Mouse (Mus musculus) urinary bladder, postnatal 10 days (tissue): ENCODE data around the gene Utrn.

Experiments used
- DNase-seq: peaks from one replicate; pipeline ENCODE4 v3.0.0; 2022; ENCODE audit warnings: low spot score

Utrn gene

GRCm38 (mm10) chr10:12534801-12535200 lies 334.4 kb downstream of the Utrn start:
- no peak for DNase-seq

DNA sequence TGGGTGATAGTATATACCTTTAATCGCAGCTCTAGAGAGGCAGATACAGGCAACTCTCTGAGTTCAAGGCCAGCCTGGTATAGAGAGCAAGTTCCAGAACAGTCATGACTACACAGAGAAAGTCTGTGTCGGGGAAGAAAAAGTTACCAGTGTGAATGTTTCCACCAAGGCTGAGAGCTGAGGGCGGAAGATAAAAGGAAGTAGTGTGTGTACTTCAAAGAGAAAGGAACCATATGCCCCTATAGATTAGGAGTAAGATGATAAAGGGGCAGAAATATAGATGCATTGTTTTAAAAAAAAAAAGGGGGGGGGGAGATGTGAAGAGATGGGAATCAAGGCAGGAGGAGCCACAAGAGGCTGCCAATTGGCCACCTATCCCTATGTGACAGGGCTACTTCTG lies 334.9 kb downstream of the Utrn start:
- DNase-seq: no peak

GRCm38 (mm10) chr10:12522078-12522477 lies 347.1 kb downstream of the Utrn start:
- no peak for DNase-seq

DNA sequence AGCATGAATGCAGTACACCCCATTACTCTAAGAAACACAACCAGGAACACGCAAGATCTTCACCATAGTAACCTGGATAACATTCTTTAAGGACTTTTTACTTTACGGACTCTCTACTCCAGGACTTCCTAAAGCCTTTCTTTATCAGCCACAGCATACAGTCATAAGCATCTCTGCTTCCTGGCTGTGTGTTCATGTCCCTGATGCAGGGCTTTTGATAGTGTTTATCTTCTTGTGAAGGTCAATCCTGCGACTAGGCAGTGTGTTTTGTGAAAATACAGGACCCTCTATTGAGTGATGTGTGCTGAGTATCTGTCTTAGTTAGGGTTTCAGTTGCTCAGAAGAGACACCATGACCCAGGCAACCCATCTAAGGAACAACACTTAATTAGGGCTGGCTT lies 351.0 kb downstream of the Utrn start:
- DNase-seq: no peak

DNA sequence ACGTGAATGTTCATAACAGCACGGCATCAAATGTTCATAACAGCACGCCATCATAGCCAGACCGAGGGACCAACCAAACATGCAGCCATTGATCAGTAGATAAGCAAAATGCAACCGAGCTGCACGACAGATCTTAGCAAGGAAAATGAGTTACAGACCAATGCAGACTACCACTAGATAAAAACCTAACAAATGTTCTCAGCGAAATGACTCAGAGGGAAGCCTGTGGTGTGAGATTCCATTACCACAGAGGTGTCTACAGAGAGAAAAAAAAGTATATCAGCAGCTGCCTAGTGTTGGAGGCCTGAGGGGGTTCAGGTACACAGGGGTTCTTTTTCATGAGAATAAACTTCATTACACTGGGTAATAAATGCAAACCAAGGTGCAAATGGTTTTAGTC lies 363.6 kb downstream of the Utrn start:
- no peak for DNase-seq

GRCm38 (mm10) chr10:12500489-12500888 lies 368.7 kb downstream of the Utrn start:
- DNase-seq: no peak

- DNase-seq: no peak
Measured at GRCm38 (mm10) chr10:12497555-12497954, 371.6 kb downstream of the Utrn start.

DNA sequence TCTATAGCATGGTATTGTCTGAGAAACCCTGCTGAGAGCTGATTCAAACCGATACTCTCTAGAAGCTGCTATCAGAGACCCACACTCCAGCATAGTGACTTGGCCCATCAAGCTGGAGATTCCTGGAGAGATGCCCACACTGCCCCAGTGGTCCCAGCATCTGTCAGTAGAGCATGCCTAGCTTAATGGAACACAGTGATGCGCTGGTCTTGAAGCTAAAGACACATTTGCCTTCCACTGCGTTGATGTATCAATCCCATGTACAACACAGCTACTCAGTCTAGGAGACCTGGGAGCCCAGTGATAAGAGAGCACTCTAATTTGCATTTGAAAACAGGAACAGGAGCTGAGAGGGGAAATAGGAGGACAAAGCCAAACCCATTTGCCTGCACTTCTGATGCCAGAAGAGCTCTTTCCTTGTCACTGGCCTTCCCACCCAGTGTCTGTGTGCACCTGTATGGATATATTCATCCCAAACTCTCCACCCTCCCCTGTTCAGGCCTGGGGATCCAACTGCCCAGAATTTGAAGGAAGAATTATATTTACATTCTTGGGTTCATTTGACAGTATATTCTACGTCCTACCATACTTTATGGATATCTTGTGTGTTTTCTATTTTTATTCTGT lies 379.5 kb downstream of the Utrn start:
- DNase-seq: no peak

GRCm38 (mm10) chr10:12488518-12488917 lies 380.6 kb downstream of the Utrn start:
- DNase-seq: no peak

- DNase-seq: no peak
Measured at GRCm38 (mm10) chr10:12488117-12488516, 381.0 kb downstream of the Utrn start.

DNA sequence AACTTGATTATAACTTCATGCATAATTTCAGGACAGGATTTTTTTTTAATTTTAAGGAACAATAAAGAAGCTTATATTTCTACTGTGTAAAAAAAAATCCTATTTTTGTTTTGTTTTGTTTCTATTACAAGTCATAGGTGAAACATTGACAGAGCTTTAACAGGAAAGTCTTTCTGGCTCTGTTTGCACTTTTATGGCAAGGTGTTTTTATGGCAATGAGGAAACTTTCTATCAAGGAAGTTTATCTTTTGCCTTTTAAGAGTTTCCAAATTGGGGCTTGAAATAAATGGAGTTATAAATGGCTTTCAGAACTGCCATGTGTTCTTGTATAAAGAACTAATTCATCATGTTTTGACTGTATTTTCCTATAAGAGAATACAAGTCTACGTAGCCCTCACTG lies 385.7 kb downstream of the Utrn start:
- no peak for DNase-seq

DNA sequence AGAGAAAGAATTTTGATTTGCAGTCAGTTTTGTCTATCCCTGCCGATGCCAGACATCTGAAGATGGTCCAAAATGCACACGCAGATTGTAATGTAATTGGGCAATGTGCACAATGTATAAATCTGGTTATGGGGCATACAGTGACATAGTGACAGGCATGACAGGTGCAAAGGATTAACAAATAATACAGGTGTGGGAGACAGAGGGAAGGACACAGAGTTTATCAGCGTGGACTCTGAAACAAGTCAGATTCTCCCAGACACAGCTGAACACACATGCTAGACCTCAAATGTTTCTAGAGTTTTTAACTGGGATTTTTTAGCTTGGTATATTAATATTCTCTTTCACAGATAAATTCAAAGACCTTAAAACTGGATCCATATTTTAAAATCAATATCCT lies 386.2 kb downstream of the Utrn start:
- DNase-seq: no peak

DNA sequence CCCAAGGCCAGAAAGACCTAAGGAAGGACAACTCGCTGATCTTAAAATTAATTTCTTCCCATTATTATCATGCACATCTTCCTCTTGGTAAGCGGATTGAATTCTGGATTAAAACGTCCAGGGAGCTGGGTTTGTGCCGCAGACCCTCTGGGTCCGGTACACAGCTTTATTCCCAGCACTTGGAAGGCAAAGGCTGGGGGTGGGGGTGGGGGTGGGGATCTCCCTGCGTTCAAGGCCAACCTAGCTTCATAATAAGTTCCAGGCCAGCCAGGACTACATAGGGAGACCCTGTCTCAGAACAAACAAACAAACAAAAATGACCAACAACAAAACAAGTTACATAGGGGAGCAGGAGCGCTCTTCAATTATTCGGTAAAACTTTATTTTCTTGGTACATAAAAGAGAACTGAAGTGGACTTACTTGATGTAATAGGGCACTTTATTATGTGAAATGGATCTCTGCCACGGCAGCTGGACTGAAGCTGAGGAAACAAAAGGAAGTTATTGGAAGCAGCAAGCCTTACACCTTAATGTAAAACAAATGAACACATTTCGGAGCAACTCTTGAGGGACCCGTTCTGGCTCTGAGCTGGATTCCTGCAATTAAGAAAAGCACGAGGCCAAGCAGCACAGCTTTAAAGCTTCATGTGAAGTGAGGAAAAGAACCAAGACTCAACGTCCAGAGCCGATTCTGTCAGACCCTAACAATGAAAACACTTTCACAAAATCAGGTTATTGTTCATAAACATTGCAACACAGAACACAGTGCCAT lies 394.1 kb downstream of the Utrn start:
- no peak for DNase-seq

DNA sequence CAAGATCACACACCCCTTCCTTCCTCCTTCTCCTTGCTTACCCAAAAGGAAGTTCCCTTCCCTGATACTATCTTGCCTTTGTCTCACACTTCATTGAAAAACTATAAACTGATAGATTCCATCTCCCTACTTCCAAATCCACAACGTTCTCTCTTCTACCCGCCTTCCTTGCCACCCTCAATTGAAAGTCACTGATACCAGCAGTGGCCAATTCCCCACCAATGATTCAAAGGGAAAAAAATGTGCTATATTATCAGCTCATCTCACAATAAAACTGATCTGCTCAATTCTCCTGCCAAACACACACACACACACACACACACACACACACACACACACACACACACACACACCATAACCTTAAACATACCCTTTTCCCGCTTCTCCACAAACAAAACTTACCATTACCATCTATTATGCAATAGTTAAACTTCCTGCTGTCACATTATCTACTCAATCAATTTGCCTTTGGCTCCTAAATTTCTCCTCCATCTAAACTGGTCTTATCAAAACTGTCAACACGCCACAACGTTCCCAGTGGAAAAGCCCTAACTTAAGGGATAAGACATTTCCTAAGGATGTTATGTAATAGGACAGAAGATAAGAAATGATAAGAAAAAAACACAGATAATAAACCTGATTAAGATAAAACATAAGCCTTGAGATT lies 399.6 kb downstream of the Utrn start:
- DNase-seq: no peak

GRCm38 (mm10) chr10:12467544-12467943 lies 401.6 kb downstream of the Utrn start:
- no peak for DNase-seq

- no peak for DNase-seq
Measured at GRCm38 (mm10) chr10:12460945-12461344, 408.2 kb downstream of the Utrn start.

GRCm38 (mm10) chr10:12456867-12457266 lies 412.3 kb downstream of the Utrn start:
- no peak for DNase-seq

DNA sequence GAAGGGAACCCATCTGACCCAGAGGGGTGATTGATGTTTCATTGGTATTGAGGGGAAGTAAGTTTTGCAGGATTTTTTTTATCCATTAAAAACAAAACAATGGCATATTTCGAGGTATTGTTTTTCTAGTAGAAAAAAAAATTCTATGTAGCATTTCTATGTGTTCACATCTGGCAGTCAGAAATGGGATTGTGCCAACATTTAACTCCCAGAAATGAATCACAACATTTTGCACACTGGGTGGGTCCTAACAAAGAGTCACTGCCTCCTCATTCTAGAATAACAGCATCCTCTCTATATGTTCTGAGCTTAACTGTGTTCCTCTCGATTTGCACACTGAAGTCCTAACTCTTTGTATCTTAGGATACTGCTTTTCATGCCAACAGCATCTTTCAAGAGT lies 416.5 kb downstream of the Utrn start:
- no peak for DNase-seq

DNA sequence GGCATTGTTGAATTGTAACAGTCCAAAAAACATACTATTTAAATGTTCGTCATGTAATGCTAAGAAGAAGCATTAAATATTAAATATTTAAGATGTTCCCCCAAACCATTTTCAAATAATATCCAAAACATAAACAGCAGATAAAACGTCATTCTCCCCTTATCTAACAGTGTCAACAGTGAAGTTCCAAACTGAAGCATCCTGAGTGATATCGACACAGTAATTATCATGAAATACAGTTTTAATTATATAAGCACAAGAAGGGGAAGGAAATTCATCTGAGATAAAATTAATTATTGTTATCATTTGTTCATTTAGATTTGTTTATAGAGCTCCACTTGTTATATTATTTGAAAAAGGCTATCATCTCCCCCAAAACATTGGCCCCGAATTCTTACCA lies 425.0 kb downstream of the Utrn start:
- no peak for DNase-seq

DNA sequence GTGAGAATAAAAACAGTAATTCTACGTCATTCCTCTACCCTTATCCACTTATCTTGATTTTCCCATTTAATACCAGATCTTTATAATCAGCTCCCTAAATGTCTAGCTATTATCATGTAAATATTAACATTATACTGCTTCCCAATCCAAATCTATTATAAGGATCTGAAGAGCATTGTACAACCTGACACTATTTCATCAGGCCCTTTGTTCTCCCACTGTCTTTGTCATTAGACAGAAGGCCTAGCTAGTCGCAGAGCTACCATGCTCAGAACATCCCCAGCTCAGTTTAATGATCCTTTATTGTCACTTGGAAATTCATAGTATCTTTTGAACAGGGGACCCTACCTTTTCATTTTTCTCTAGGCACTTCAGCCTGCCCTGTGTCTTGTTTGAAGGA lies 436.0 kb downstream of the Utrn start:
- no peak for DNase-seq

DNA sequence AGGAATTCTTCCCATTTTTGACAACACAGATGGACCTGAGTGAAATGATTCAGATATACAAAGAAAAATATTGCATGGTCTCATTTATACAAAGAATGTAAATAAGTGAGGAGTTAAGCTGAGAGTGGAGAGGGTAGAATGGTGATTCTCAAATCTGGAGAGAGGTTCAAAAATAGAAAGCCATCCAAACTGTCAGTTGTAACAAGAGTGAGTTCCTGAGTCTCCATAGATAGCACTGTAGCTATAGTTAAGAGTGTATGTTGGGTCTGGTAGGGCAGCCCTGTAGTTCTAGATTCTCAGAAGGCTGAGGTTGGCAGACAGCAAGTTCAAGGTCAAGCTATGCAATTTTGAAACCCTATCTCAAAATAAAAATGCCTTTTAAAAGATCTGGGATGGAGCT lies 438.8 kb downstream of the Utrn start:
- no peak for DNase-seq

GRCm38 (mm10) chr10:12426866-12427265 lies 442.3 kb downstream of the Utrn start:
- DNase-seq: no peak

GRCm38 (mm10) chr10:12424944-12425343 lies 444.2 kb downstream of the Utrn start:
- DNase-seq: no peak
